Mouse (Mus musculus) gastrocnemius, adult 18-20 months (tissue): ENCODE measurements at regions not wholly inside any gene's neighbourhood (a gene's known extent, or its start where the extent isn't known, plus 50 kb on each side); places are given as distances from the start of the nearest gene placed in this dataset.

Source experiments
- DNase-seq: peaks from one replicate; pipeline ENCODE4 v3.0.0; 2021; ENCODE audit warnings: low spot score

GRCm38 (mm10) chr10:43634371-43635080 lies 56.4 kb downstream of the Cd24a start:
- DNase-seq, result no peak

GRCm38 (mm10) chr10:43641169-43641945 lies 63.3 kb downstream of the Cd24a start:
- DNase-seq, result no peak

- DNase-seq, result no peak
Observed at GRCm38 (mm10) chr10:43646326-43646725, 68.2 kb downstream of the Cd24a start.

GRCm38 (mm10) chr10:43646965-43647364 lies 68.9 kb downstream of the Cd24a start:
- DNase-seq, result no peak

- no peak for DNase-seq
Observed at GRCm38 (mm10) chr10:43648186-43648585, 70.1 kb downstream of the Cd24a start.

GRCm38 (mm10) chr10:43648815-43649447 lies 70.8 kb downstream of the Cd24a start:
- DNase-seq, result no peak

GRCm38 (mm10) chr10:43650449-43650848 lies 72.4 kb downstream of the Cd24a start:
- no peak for DNase-seq

GRCm38 (mm10) chr10:43651505-43651904 lies 73.4 kb downstream of the Cd24a start:
- no peak for DNase-seq

- peak; percentile 18 for DNase-seq
Observed at GRCm38 (mm10) chr10:43651915-43652314, 73.8 kb downstream of the Cd24a start.

GRCm38 (mm10) chr10:43655082-43655671 lies 77.1 kb downstream of the Cd24a start:
- DNase-seq, result no peak

GRCm38 (mm10) chr10:43655680-43656079 lies 77.6 kb downstream of the Cd24a start:
- DNase-seq, result no peak

- DNase-seq, result no peak
Observed at GRCm38 (mm10) chr10:43656207-43656606, 78.1 kb downstream of the Cd24a start.

- no peak for DNase-seq
Observed at GRCm38 (mm10) chr10:43657501-43658225, 79.6 kb downstream of the Cd24a start.

- DNase-seq, result no peak
Observed at GRCm38 (mm10) chr10:43658226-43658593, 80.1 kb downstream of the Cd24a start.

GRCm38 (mm10) chr10:43664844-43665243 lies 86.8 kb downstream of the Cd24a start:
- DNase-seq, result no peak

- no peak for DNase-seq
Observed at GRCm38 (mm10) chr10:43666262-43667085, 88.4 kb downstream of the Cd24a start.

GRCm38 (mm10) chr10:43667086-43667690 lies 89.1 kb downstream of the Cd24a start:
- no peak for DNase-seq

GRCm38 (mm10) chr10:43667732-43668247 lies 89.7 kb downstream of the Cd24a start:
- DNase-seq, result no peak

- DNase-seq, result no peak
Observed at GRCm38 (mm10) chr10:43669471-43669870, 91.4 kb downstream of the Cd24a start.

- no peak for DNase-seq
Observed at GRCm38 (mm10) chr10:43670745-43671144, 92.7 kb downstream of the Cd24a start.
